Mouse (Mus musculus): ENCODE measurements around the gene Map7d3.

The Map7d3 gene

DNA sequence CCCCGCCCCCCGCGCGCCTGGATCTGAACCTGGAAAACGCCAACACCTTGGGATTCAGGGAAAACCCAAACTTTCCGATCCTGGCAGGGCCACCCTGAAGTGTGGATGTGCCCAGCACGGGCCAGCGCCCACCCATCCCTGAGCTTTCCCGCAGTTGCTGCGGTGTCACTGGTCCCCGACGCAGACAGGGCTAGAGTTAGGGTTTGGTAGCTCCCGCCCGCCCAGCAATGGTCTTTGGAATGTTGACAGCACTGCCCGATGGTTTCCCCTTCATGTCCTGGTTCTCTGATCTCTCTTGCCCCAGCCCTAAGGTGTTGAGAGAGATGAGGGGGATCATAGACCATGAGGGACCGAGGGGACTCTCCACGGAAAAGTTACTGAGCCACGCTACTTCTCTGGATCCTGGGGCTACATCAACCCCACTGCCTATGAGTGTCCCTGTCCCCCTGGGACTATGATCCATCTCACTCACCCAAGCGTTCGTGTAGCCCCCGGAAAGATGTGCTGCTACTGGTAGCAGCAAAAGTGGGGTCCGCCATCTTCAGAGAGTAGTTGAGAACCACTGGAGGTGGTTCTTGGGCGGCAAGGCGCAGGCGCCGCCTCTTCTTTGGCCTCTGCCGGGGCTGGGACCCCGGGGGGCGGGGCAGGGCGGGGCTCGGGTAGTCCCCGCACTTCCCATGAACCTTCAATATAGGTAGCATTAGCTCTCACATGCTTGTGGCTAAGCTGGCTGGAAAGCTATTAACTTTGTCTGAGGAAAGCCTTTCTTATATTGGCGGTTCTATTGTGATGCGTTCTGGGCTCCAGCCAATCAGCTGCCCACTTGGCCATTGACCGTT is at the start of gene Map7d3:
Gene Map7d3 (minus strand): TSS at position 562 of the 839 bp plus-strand sequence.
- DNase-seq (ENCODE audit: low read depth, low spot score): peak; percentile 38

- no peak for DNase-seq (ENCODE audit: low read depth, low spot score)
Observed at GRCm38 (mm10) chrX:56869863-56870262, 47.7 kb upstream of the Map7d3 start, which contains the start of gene Adgrg4. Gene Adgrg4, plus strand, starts transcription at chrX:56870163.

- peak; percentile 9 for DNase-seq (ENCODE audit: low read depth, low spot score)
Observed at GRCm38 (mm10) chrX:56841255-56841654, 19.1 kb upstream of the Map7d3 start.

GRCm38 (mm10) chrX:56839369-56839768 is 17.2 kb upstream of the Map7d3 start:
- DNase-seq (ENCODE audit: low read depth, low spot score): peak; percentile 35

DNA sequence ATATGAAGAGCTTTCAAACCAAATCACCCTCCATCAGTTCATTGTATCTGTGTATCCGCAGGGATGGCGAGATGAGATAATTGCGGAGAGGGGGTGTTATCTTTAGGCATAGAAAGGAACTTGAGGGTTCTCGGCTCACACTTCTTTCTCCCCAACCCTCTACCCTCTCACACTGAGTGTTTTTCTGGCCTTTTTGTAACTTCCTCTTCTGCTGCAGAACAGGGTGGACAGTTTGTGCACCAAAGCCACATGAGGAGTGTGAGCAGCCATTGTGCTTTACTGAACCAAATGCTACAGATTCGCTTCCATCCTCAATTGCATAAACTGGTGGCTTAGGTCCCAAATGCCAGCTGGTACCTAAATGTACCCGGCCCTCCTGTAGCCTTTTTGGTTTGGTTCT is 13.7 kb upstream of the Map7d3 start:
- DNase-seq (ENCODE audit: low read depth, low spot score): no peak

GRCm38 (mm10) chrX:56827492-56827891 is 5.4 kb upstream of the Map7d3 start:
- DNase-seq (ENCODE audit: low read depth, low spot score): no peak

DNA sequence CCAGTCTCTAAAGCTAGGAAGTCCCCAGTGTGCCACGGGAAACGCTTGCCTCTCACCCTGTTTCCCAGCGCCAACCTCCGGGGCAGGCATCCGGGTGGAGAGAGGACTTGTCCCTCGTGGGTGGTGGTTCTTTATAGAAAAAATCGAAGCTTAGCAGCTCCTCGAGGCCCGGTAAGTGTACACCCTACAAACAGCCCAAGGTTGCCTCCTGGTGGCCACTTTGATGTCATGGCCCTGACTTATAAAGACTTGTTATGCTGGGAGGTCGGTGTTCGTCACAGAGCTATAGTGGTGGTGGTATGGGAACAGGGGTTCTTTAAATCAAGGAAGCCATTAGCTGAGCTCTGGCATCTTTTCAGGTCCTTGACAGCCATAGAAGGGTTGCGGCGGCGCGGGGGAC is 30.9 kb downstream of the Map7d3 start:
- peak; percentile 75 for DNase-seq (ENCODE audit: low read depth, low spot score)

GRCm38 (mm10) chrX:56790591-56790990 is 31.5 kb downstream of the Map7d3 start:
- no peak for DNase-seq (ENCODE audit: low read depth, low spot score)

DNA sequence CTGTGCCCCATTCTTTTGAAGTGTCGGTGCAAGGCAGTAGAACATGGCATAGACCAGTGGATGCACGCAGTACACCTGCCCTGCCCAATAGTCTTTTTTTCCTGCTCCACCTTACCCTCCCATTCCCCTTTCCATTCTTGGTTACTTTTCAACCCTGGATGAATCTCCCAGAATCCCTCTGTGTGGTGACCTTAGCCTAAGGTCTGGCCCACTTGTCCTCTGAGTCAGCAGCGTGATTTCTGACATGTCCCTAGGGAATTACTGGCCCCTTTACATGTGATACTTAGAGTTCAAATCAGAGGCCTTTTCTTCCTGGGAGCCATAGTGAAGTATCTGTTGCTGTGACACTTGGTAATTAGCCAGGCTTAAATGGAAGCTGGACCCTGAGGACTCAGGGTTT is 34.6 kb downstream of the Map7d3 start:
- DNase-seq (ENCODE audit: low read depth, low spot score): no peak

- DNase-seq (ENCODE audit: low read depth, low spot score): peak; percentile 44
Observed at GRCm38 (mm10) chrX:56786281-56787061, 35.7 kb downstream of the Map7d3 start.

DNA sequence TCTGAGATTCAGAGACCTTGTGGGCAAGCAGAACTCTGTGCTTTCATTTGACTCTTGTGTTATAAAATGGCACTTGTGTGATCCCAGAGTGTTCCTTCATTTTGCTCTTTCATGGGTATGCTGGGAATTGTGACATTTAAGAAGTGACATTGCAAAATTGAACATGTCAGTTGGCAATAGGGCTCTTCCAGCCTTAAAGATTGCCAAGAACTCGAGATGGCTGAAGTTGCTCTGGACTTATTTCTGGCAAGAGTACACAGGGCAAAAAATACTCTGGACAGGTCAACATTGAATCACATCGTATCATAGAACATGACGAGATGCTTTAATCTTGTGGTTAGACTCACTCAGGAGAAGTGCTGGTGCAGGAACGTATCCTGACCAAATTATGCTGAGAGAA is 48.8 kb downstream of the Map7d3 start:
- no peak for DNase-seq (ENCODE audit: low read depth, low spot score)

DNA sequence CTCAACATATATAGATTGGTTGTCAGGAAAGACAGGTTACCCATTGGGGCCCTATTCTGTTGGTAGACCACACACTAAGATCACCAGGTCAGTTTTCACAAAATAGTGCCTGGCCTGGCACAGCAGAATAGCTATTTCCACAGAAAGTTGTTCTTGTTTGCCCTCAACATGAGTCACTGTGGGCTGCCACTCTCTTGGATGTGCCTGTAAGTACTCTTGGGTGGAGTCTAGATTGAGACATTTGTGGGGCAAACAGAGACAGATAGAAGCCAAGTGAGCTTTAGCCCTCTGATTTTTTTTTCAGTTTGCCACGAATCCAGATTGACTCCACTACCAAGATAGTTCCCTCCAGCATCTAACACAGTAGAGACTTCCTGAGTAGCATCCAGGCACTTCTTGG is 50.4 kb downstream of the Map7d3 start:
- DNase-seq (ENCODE audit: low read depth, low spot score): no peak

DNA sequence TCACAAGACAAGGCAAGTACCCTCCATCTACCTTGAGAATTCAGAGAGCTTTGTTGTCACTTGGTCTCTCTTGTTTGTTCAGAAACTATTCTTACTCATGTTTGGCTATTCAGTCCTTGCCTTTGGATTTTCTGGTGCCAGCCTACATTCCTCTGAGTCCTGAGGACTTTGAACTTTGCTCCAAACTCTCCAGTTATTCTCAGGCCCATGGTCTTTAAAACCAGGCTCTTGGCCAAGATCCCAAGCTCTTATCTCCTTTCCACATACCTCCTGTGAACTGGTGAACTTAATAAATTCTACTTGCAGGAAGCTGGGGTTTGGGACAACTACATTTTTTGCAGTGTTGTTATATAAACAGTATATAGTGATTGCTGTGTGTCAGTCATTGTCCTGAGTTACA is 52.3 kb downstream of the Map7d3 start:
- no peak for DNase-seq (ENCODE audit: low read depth, low spot score)

- DNase-seq (ENCODE audit: low read depth, low spot score): no peak
Observed at GRCm38 (mm10) chrX:56760257-56760760, 61.8 kb downstream of the Map7d3 start.

DNA sequence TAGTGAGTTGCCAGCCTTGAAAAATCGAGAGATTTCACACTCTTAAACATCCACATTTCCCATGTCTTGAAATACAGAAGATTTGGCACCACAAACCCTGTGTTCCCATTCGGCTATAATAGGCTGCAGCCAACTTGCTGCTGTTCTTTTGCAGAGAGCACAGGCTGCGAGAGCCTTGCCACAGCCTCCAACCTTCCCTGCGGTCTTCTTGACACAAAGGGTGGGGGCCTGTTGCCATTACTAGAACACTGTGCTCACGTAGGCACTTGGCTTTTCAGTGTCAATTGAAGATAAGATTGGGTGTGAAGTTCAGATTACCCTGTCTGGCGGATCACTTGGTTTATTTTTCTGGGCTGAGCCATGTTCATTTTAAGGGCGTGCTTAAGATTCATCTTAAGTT is 65.8 kb downstream of the Map7d3 start:
- DNase-seq (ENCODE audit: low read depth, low spot score): no peak

- DNase-seq (ENCODE audit: low read depth, low spot score): peak; percentile 53
Observed at GRCm38 (mm10) chrX:56755646-56756045, 66.5 kb downstream of the Map7d3 start.

DNA sequence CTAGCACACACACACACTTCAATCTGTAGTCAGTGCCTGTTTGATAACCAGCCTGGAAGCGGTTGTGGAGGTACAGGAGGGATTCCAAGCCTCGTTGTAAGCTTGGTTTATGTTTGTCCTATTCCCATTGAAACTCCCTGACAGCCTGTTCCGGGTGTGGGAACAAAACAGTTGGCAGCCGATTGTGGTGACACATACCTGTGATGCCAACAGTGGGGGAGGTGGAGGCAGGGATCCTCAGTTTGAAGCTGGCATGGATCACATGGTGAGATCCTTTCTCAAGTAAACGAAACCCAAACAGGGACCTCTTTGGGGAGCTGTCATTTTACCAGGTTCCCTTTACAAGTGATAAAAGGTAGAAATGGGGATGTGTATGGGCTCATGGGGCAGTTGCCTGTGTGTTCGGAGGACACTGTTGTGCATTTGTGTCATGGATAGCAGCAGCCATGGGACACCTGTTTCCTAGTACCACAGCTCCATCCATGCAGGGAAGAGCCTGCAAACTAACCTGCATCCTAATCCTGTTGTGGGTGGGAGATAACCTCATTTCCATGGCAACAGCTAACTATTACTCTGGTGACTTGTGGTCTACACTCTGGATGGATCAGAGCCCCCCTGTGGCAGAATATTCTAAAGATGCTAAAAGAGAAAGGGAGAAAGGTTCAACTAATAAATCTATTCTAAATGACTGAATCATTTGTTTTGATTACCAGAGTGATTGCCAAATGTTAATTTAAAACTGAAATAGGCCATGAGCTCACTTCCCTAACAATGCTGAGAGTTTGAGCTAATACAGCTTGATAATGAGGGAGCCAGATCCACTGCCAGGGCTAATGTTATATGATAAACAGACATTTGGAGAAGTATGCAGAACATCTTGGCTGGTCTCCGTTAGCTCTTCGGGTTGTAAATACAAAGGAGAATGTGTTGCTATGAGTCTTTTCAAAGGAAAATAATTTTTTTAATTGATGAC is 68.5 kb downstream of the Map7d3 start:
- no peak for DNase-seq (ENCODE audit: low read depth, low spot score)

DNA sequence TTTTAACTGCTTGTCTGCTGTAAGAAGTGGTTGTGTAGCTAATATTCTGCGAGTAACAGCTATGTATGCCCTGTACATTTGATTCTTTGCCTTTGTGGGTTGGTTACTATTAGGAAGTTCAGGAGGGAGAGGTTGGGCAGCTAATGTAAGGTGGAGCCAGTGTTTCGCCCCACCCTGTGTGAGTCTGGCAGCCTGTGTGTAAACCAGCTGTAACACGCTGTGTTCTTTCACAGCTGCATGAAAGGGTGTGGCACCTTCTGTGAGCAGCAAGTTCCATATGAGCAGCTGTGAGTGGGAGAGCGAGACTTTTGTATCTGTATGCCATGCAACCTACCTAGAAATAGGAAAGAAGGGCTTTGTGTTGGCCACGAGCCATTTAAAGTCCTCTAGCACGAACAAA is 70.0 kb downstream of the Map7d3 start:
- DNase-seq (ENCODE audit: low read depth, low spot score): peak; percentile 10

DNA sequence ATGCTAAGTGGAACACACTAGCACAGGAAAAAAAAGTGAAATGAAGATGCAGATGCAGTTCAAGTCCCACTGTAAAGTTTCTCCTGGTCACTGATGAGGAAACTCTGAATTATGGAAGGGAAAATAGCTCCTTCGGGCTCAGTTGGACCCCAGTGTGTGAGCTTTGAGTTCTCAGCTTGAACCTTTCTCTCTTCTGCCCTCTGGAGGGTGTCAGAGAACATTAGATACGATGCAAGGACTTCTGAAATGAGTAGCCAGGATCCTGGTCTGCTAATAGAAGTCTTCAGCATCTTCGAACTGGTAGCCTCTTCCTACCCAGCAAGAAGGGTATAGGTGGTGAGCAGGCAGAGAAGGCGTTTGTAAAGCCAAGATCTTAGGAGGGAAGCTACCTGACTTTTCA is 70.6 kb downstream of the Map7d3 start:
- peak; percentile 3 for DNase-seq (ENCODE audit: low read depth, low spot score)
